Mouse (Mus musculus): ENCODE measurements around the gene Ap1b1.

DNA sequence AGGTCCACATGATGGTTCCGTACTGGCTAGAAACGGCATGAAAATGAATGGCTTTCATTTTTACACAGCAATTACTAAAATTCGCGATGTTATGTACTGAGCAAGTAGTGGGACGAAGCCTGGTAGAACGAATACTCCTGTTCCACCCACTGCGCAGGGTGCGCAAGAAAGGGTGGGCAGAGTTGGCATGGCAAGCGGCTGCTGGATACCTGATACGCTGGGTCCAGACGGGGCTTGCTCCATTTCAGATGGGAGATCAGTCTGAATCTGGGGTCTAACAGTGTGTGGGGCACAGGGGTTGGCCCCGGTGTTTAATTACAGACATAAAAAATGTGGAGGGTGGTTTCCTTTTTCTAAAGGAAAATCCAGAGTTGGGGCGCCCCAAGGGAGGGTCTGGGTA, 40.1 kb upstream of the Ap1b1 start:
- TF ChIP-seq EP300 (IDR thresholded peaks at IDR 0.05; ENCODE audit: low read depth) (no peak), CTCF (IDR thresholded peaks at IDR 0.05; ENCODE audit: low read depth) (no peak)
